Mouse (Mus musculus) brain, embryonic 14.5 days (tissue): Measurements from ENCODE around the gene Clba1.

Experiments
- CTCF ChIP-seq: fragments of 200-500 bp; IDR thresholded peaks from 2 replicates; pipeline ENCODE4 v1.5.1; 2012; ENCODE audit warnings: inconsistent platforms, mild to moderate bottlenecking, moderate library complexity, borderline replicate concordance; ENCODE audit not compliant: insufficient read depth, insufficient read length; ENCODE audit errors: extremely low read depth
- POLR2A ChIP-seq: fragments of 200-500 bp; IDR thresholded peaks from 2 replicates; pipeline ENCODE4 v1.6.1; 2012; ENCODE audit warnings: mild to moderate bottlenecking, inconsistent platforms, borderline replicate concordance; ENCODE audit not compliant: poor library complexity, insufficient read depth, insufficient read length, severe bottlenecking; ENCODE audit errors: extremely low read depth

GRCm38 (mm10) chr12:112810092-112810885 lies 1.6 kb downstream of the Clba1 start:
- TF ChIP-seq CTCF (no peak), POLR2A (no peak)
